Mouse (Mus musculus) inflammation-experienced regulatory T-cells, adult 6 months (primary cell): ENCODE data around the gene Taf1a. TPM values are rescaled to one million over a fixed set of nuclear protein-coding genes. Genes with fewer than 3 reads are reported as not detected.
"Not testable (repeated sequence)": the region's sequence is repeated elsewhere in the genome, so short reads cannot be mapped to it uniquely, and the experiment has no call there.

ENCODE experiments used
- ATAC-seq: one replicate; pipeline ENCODE4 v1.8.0; 2017
- polyA plus RNA-seq, 3 experiments: library from polyadenylated mRNA; unstranded; fragments of 100-300 nt; shearing (Covaris generic); gene quantifications; one replicate each; pipeline ENCODE4 v1.2.1; 2017

The Taf1a gene
- 10 to 100 TPM; 18.4 to 37.0 (median 31.4) TPM for polyA plus RNA-seq

DNA sequence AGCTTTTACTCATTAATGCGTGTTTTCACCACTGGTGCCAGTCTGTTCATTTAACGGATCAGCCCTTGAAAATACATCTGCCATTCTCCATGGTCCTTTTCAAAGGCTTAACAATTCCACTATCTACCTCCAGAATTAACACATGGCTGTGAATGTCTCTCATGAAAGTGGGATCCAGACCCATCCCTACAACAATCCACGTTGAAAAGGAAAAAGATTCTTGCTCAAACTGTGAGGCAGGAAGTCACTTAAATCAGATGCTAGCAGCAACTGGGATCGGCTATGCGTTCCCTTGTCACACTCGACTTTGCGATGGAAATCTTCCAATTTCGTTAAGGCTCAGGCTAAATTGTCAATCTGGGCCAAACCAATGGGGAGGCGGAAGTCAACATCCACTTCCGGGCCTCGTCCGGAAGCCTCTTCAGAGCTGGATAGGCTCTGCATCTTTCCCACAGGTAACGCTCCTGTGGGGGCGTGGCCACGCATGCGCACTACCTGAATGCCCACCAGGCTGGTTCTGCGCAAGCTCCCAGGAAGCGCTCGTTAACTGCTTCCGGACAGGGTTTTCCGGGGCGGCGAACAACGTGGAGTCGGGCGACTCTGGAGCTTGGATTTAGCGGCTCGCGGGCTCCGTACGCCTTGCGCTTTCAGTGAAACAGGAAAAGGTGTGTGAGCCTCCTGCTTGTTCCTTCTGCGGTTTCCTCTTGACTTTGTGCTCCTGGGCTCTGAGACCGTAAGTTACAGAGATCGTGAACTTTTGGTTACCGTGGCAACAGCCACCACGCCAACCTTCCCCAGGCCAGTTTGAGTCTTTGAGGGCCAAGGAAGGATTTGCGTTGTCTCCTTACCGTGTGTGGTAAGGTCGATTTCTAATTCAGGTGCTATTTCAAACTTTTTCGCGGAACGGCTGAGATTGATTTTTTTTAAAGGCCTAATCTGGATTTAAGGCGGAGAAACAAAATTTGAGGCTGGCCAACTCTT is at the start of gene Taf1a:
Gene Taf1a (plus strand): TSS at position 556 of the 981 bp plus-strand sequence.
- ATAC-seq: peak; percentile 100

DNA sequence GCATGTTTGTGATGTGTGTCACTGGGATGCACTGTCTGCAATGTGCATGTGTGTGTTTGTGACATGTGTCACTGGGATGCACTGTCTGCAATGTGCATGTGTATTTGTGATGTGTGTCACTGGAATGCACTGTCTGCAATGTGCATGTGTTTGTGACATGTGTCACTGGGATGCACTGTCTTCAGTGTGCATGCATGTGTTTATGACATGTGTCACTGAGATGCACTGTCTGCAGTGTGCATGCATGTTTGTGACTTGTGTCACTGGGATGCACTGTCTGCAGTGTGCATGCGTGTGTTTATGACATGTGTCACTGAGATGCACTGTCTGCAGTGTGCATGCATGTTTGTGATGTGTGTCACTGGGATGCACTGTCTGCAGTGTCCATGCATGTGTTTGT is 45.9 kb upstream of the Taf1a start:
- not testable (repeated sequence) for ATAC-seq

DNA sequence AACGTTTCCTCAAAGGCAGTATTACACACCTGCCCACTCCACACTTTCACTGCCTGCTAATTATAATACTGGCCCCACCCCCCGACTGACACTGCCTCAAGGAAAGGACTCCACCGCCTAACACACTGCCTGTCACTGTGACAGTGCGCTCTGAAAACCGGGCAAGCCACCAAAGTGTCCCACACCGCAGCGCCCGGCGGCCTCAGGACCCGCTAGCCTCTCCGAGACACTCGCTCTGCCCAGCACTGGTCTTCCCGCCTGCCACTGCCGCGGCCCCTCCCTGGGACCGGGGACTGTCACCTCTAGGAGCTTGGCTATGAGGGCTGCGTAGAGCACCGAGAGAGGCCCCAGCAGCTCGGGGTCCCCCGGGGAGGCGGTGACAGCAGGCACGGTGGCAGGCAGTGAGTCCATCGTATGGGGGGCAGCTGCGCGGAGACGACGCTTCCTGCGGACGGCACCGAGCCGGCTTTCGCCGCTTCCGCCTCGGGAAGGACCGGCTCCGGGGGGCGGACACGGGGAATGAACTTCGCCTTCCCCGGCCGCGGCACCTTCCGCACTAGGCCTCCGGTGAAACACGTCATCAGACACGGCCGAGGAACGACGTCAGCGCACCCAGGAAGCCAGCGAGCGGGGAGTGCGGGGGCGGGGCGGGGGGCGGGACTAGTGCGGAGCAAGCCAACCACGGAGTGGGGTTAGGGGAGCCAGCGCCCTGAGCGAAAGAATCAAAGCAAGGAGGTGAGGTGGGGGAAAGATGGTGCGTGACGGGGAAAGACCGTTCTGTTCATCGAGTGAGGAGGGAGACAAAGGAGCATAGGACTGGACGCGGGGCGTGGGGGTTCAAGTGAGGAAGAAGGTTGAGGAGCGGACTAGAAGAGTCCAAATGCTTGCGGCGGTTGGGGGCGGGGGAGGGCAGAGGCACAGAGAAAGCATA is 43.6 kb upstream of the Taf1a start:
- peak; percentile 87 for ATAC-seq

DNA sequence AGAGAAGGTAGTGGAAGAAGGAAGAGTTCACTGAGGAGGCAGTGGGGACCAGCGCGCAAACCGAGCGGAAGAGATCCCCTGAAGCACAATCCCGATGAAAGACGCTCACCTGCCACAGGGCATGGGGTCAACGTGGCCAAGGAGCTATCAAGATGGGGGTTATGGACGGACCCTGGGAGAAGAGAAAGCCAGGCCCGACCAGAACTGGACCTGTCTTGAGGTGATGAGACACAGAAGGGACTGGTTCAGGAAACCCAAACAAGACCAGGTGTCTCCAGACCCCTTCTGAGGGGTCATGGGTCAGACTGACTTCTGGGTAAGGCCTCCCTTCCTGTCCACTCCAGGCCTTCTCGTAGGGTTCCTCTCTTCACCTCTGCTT is 43.0 kb upstream of the Taf1a start:
- no peak for ATAC-seq

DNA sequence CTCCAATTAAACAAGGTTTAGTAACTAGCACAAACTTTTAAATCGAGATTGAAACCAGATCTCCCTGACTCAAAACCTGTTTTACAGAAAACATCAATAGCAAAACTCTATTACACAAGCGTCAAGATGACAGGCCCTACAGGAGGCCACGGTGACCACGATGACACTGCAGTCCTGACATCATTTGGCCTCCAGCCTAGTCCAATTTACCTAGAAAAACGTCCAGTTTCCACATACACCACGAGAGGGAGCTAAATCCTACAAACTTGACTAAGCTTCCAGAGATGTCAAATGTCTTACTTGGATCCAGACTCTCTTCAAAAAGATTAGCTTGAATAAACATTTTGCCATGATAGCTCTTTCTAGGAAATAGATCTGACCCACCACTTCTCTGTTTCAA is 38.9 kb upstream of the Taf1a start:
- ATAC-seq: peak; percentile 42

DNA sequence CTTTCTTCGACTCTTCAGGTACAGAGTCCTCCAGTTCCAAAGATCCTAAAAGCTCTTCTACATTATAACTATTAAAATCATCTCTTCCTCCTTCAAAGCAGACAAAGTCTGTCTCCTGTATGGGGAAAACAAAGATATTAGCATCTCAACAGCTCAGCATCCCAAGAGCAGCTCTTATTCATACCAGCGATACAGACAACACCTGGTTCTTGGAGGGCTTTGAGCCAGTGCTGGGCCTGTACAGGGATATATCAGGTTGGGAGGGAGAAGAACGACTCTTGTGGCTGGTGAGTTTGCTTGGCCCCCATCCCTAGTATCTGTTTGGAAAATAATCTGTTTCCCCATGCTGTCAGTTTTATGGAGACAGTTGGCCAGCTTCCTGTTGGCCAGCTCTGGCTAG is 29.9 kb upstream of the Taf1a start:
- no peak for ATAC-seq

DNA sequence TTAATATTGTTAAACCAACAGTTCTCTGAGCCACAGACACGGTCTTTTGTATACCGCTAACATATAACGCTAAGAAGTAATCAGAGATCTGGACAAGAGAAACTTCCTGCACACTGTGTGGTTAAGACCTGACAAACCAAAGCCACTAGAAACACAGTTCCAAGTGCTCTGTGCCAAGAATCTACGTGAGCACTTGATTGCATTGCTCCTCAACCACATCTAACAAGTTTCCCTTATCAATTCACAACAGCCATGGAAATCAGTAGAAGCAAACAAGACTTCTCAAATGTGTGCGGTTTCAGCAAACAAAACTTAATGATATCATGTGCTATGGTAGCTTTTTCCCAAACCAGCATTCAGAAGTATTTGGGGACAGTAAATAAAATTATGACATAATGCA is 26.5 kb upstream of the Taf1a start:
- ATAC-seq: no peak

DNA sequence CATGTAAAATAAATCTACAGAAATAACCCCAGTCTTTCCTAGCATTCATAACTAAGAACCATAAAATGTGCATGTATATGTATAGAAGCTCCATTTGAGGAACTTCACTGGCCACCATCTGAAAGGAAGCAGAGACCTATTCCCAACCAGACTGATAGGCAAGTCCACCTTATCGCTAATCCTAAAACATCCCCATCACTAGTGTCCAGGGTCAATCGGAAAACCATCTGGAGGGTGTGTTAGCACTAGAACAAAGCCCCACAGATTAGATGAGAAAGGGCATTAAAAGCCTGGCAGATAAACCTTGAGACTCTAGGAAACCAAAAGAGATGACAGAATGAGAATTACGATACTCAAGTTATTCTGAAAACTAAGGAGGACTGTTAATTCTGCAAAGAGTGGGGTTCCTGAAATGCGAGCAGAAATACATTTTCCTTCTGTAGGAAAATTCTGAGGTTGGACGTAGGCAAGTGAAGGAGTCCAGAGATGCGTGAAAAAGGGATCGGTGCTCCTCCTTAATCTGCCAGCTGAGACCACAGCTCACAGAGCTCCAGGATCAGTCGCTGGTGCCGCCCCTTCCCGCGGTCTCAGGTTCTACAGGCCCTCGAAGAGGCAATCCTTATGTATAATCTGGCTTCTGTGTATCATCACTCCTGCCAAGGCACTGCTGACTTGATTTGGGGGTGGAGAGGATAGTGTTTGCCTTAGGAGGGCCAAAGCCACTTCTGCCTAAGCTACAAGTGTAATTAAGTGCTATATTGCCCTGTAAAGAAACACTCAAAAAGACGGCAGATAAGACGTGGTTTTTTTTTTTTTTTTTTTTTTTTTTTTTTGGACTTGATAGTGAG is 25.8 kb upstream of the Taf1a start:
- no peak for ATAC-seq

DNA sequence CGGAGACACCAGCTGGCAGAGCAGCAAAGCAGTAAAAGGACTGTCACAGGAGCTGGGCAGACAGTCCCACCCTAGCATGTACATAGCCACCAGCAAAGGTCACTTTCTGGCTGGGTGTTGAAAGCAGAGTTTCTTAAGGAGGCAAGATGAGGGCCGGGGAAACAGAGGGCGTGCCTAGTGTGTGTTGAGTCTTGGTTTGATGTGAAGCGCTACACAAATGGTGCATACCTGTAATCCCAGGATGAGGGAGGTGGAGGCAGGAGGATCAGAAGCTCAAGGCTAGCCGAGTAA is 25.3 kb upstream of the Taf1a start:
- no peak for ATAC-seq

DNA sequence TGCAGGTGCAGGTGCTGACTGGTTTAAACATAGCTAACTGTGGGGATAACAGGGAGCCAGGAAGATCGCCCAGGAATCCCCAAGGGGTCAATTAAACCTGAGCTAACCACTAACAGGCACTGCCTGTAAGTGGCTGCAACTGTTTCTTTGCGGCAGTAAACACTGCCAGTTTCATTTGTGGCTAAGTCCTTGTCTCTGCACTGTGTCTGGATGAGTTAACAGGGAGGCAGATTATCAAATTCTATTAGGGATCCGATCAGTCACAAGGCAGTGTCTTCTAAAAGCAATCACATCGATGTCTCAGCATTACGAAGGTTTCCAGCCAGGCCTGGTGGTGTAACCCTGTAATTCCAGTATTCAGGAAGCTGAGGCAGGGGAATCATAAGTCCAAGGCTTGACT is 22.4 kb upstream of the Taf1a start:
- no peak for ATAC-seq

DNA sequence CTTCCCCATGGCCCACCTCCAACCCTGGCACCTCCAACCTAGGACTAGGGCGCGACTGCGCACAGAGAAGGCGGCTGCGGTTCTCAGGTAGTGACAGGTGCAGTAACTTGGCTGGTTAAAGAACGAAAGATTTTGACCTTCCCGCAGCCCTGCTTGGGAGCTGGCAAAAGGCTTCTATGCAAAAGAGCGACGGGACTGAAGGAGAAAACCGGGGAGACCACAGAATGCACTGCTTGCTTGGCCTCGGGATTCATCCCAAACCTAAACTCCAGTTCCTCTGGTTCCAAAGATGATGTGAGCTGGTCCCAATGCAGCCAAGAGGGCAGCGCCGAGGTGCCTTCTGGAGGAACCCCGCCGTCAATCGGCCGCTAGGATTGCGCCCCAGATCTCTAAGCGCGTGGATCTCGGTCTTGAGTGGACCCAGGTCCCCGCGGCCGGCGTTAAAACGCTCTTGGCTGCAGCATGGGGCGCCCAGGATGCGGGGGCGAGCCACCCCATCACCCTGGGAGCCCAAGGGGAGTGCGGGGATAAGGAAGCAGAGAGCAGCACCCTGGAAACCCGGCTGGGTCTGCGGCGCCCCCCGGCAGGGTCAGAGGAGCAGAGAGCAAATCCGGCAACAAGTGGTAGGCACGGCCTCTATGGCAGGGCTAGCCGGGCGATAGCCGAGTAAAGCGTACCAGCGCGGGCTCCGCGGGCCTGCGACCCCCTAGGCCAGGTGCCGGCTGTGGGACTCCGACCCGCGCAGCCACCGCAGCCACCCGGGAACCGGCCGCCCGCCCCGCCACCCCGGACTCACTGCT is 20.0 kb upstream of the Taf1a start:
- peak; percentile 7 for ATAC-seq

DNA sequence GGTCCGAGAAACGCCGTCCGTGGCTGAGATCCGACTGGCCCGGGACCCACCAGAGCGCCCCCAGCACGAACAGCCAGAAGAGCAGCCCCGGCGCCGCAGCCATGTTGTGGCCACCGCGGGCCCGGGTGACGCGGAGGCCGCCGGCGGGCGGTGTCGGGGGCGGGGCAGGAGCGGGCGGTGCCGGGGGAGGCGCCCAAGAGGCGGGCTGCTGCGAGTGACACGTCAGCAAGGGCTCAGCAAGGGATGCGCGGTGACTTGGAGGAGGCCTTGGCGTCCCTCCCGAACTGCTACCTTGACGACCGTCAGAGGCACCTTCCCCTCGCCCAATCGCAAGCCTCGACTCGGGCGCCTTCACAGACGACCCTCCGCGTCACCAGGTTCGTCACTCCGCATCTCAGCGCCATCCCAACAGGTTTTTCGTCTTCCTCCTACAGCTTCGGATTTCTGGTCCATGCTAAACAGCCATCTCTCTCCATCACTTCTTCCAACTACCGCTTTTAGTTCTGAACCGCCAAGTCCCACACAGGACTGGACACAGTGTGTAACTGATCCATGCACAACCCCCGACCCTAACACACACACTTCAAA is 19.3 kb upstream of the Taf1a start, which contains the start of gene Mia3:
Gene Mia3 (minus strand): TSS at position 127 of the 588 bp plus-strand sequence.
- ATAC-seq: peak; percentile 97

DNA sequence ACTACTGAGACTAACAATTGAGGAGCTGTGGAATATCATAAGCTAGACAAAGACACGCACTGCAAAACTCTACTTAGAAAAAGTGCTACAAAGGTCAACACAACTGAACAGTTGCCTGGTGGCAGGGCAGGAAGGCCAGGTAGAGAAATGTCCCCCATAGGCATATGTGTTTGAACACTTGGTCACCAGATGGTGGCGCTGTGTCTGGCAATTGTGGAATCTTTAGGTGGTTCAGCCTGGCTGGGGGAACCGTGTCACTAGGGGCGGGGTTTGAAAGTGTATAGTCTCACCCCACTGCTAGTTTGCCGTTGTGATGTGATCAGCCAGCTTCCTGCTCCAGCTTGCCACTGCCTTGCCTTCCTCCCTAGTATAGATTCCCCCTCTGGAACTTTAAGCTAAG is 14.1 kb upstream of the Taf1a start:
- no peak for ATAC-seq

DNA sequence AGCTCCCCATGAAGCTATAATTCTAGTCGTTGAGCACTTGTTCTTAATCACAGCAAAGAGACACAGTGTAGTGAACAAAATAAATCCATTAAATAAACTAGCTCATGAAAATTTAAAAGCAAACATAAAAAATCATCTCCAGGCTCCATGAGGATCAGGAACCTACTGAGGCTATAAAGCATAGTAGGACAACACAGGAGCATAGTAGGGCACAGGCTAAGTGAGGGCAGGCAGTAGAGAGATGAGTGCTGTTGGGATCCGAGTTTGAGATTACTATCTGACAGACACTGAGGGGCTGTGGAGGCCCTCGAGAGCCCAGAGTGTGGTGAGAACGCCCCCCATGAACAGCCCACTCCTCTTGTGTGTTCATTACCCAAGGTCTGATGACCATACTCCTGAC is 11.7 kb upstream of the Taf1a start:
- ATAC-seq: no peak

DNA sequence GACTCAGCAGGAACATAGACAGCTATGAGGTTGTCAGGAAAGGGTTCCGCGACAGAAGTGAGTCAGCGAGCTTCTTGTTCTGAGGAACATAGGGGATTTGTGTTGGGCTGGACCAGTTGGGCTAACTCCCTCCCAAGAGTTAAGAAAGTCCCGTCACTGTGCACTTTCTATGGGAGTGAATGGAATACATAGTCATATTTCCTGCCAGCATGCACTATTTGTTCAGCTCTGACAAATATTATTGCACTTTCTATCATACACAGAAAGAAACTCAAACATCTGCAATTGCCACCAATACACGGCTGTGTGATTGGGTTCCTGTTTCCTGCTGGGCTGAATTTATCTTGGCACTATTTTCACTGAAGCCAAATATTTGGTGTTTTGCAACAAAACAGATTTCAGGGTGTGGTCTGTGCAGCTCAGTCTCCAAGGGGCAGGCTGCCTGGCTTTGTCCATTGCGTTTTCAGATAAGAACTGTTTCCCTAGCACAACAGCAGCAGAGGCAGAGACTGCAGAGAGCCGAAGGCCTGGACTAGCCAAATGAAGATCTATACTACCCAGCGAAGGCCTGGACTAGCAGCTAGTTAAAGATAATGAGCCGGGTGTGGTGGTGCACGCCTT is 10.3 kb upstream of the Taf1a start:
- no peak for ATAC-seq

DNA sequence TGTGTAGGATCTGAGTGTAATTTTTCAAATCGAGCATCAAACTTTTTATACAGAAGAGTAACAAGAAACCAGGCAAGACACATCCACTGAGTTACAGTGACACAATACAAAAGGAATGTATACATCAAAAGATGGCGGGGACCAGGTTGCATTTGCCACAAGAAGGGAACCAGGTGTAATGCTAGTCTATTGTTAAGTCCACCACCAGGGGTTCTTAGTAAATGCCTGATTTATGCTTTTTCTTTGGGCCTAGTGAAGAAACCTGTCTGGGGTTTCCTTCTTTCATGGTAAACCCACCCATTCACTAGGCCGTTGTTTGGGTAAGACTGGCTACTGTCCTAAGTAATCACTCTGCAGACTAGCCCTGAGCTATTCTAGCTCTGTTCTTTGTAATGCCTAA is 9.4 kb upstream of the Taf1a start:
- not testable (repeated sequence) for ATAC-seq

DNA sequence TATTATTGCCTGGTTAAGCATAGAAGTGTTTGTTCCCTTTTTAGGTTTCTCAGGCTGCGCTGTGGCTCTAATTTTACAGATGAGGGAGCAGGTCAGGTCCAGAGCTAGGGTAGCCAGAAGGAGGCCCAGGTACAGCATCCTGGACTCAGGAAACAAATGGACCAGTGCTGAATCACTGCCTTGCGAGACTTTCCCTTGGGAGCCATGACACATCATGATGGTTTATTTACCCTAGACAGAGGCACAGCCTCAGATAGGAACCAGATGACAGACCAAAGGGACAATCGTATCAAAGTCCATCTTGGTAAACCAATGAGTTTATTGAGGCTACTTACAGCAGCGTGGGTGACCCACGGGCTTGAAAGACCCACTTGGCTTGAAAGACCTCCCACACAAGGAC is 7.0 kb upstream of the Taf1a start:
- no peak for ATAC-seq

DNA sequence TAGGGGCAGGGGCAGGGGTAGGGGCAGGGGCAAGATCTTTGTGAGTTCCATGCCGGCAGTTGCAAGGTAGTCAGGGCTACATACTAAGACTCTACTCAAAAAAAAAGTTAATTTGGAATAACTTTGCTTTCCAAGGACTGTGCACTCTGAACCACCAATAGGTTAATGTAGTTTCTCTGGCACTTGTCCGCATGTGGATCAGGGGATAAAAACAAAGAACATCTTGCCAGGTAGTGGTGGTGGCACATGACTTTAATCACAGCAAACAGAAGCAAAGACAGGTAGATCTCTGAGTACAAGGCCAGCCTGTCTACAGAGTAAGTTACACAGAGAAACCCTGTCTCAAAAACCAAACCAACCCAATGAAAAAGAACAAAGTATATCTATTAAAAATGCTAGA is 6.2 kb upstream of the Taf1a start:
- no peak for ATAC-seq

DNA sequence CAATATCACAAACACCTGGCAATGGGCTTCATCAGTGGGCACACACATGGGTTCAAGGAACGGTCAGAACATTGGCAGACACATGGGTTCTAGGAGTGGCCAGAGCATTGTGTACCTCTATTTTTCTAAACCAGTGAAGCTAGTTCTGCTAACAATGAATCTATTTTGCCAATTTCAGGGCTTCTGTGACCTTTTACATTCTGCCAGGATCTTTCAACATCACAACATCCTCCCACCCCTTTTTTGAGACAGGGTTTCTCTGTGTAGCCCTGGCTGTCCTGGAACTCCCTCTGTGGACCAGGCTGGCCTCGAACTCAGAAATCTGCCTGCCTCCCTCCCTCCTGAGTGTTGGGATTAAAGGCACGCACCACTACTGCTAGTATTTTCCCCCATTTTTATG is 1.4 kb upstream of the Taf1a start:
- not testable (repeated sequence) for ATAC-seq

DNA sequence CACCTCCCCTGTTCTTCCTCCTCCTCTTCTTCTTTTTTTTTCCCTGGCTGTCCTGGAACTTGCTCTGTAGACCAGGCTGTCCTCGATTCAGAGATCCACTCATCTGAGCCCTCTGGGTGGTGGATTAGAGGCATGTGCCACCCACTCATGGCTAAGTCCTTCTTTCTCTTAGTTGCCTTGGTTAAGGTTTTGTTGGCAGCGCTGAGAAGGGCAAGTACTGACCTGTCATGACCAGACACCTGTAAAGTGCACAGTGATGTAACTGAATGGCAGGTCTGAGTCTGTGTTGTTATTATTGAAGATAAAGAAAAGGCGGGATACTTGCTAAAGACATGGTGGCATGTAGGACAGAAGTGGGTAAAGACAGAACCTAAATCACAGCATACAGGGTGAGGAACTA is 14.6 kb downstream of the Taf1a start:
- ATAC-seq: no peak
